Mouse (Mus musculus): ENCODE data around the gene Rbfox2. TPM values are rescaled to one million over a fixed set of nuclear protein-coding genes. Genes with fewer than 3 reads are reported as not detected.

The Rbfox2 gene
- total and polyA plus RNA-seq, 2 experiments = 17.4 to 21.5 TPM

GRCm38 (mm10) chr15:77214410-77215107 is 92.2 kb downstream of the Rbfox2 start:
- TF ChIP-seq POLR2A (IDR thresholded peaks at IDR 0.05; ENCODE audit: extremely low read depth, insufficient read depth, low read length) (no peak), CTCF (IDR thresholded peaks at IDR 0.05; ENCODE audit: low read depth, low read length) (no peak)
- Histone ChIP-seq H3K9ac (ENCODE audit: low read depth, low read length) (no peak overlapping the region), H3K27me3 (ENCODE audit: control insufficient read depth, insufficient read depth, low read length) (no peaks in the 10 kb centered on the region), H3K27ac (replicated peaks; ENCODE audit: insufficient read depth, low read depth, low read length) (no peak overlapping the region), H3K36me3 (ENCODE audit: control insufficient read depth, insufficient read depth, low read length) (no peaks in the 10 kb centered on the region), H3K79me2 (ENCODE audit: control insufficient read depth, insufficient read depth, low read length) (peaks cover 40% of the 10 kb centered on the region), H3K4me3 (ENCODE audit: insufficient read depth, low read depth, low read length) (no peak overlapping the region), H3K4me1 (ENCODE audit: control insufficient read depth, insufficient read depth, low read length) (peaks cover 10% of the 10 kb centered on the region)
- 89% methylated on average over 8 of the region's 8 CpGs for WGBS
- no peak for DNase-seq (ENCODE audit: extremely low read depth, low read depth, low spot score)

- Histone ChIP-seq H3K4me3 (ENCODE audit: insufficient read depth, low read depth, low read length) (no peak overlapping the region), H3K4me1 (ENCODE audit: control insufficient read depth, insufficient read depth, low read length) (peaks cover 10% of the 10 kb centered on the region), H3K27ac (replicated peaks; ENCODE audit: insufficient read depth, low read depth, low read length) (no peak overlapping the region), H3K79me2 (ENCODE audit: control insufficient read depth, insufficient read depth, low read length) (peaks cover 42% of the 10 kb centered on the region), H3K9ac (ENCODE audit: low read depth, low read length) (no peak overlapping the region), H3K27me3 (ENCODE audit: control insufficient read depth, insufficient read depth, low read length) (no peaks in the 10 kb centered on the region), H3K36me3 (ENCODE audit: control insufficient read depth, insufficient read depth, low read length) (no peaks in the 10 kb centered on the region)
- TF ChIP-seq CTCF (IDR thresholded peaks at IDR 0.05; ENCODE audit: low read depth, low read length) (no peak), POLR2A (IDR thresholded peaks at IDR 0.05; ENCODE audit: extremely low read depth, insufficient read depth, low read length) (no peak)
- 84% methylated on average over 5 of the region's 5 CpGs for WGBS
- DNase-seq (ENCODE audit: extremely low read depth, low read depth, low spot score) = no peak
Observed at GRCm38 (mm10) chr15:77213829-77214228, 93.0 kb downstream of the Rbfox2 start.

GRCm38 (mm10) chr15:77212818-77213217 is 94.0 kb downstream of the Rbfox2 start:
- Histone ChIP-seq H3K9ac (ENCODE audit: low read depth, low read length) (no peak overlapping the region), H3K27me3 (ENCODE audit: control insufficient read depth, insufficient read depth, low read length) (no peaks in the 10 kb centered on the region)
- 80% methylated on average over 7 of the region's 7 CpGs for WGBS

GRCm38 (mm10) chr15:77212217-77212757 is 94.5 kb downstream of the Rbfox2 start:
- no peak overlapping the region for H3K27ac ChIP-seq (replicated peaks; ENCODE audit: insufficient read depth, low read depth, low read length)
- TF ChIP-seq CTCF (IDR thresholded peaks at IDR 0.05; ENCODE audit: low read depth, low read length) = no peak
- no peak for TF ChIP-seq POLR2A (IDR thresholded peaks at IDR 0.05; ENCODE audit: extremely low read depth, insufficient read depth, low read length)
- WGBS = 68% methylated on average over 4 of the region's 4 CpGs
- H3K4me1 ChIP-seq (ENCODE audit: control insufficient read depth, insufficient read depth, low read length) = peaks cover 10% of the 10 kb centered on the region
- H3K36me3 ChIP-seq (ENCODE audit: control insufficient read depth, insufficient read depth, low read length) = no peaks in the 10 kb centered on the region
- H3K27me3 ChIP-seq (ENCODE audit: control insufficient read depth, insufficient read depth, low read length) = no peaks in the 10 kb centered on the region
- H3K4me3 ChIP-seq (ENCODE audit: insufficient read depth, low read depth, low read length) = no peak overlapping the region
- H3K9ac ChIP-seq (ENCODE audit: low read depth, low read length) = no peak overlapping the region
- DNase-seq (ENCODE audit: extremely low read depth, low read depth, low spot score) = no peak
- peaks cover 43% of the 10 kb centered on the region for H3K79me2 ChIP-seq (ENCODE audit: control insufficient read depth, insufficient read depth, low read length)

More at GRCm38 (mm10) chr15:77212818-77213217, 94.0 kb downstream of the Rbfox2 start:
- TF ChIP-seq POLR2A (IDR thresholded peaks at IDR 0.05; ENCODE audit: extremely low read depth, insufficient read depth, low read length) (no peak), CTCF (IDR thresholded peaks at IDR 0.05; ENCODE audit: low read depth, low read length) (no peak)
- Histone ChIP-seq H3K36me3 (ENCODE audit: control insufficient read depth, insufficient read depth, low read length) (no peaks in the 10 kb centered on the region), H3K27ac (replicated peaks; ENCODE audit: insufficient read depth, low read depth, low read length) (no peak overlapping the region), H3K79me2 (ENCODE audit: control insufficient read depth, insufficient read depth, low read length) (peaks cover 47% of the 10 kb centered on the region), H3K4me1 (ENCODE audit: control insufficient read depth, insufficient read depth, low read length) (peaks cover 10% of the 10 kb centered on the region), H3K4me3 (ENCODE audit: insufficient read depth, low read depth, low read length) (no peak overlapping the region)
- DNase-seq (ENCODE audit: extremely low read depth, low read depth, low spot score) = no peak

GRCm38 (mm10) chr15:77206996-77207395 is 99.8 kb downstream of the Rbfox2 start:
- no peak for DNase-seq (ENCODE audit: extremely low read depth, low read depth, low spot score)
- 91% methylated on average over 5 of the region's 5 CpGs for WGBS
- Histone ChIP-seq H3K4me3 (ENCODE audit: insufficient read depth, low read depth, low read length) (no peak overlapping the region), H3K79me2 (ENCODE audit: control insufficient read depth, insufficient read depth, low read length) (peaks cover 28% of the 10 kb centered on the region), H3K27ac (replicated peaks; ENCODE audit: insufficient read depth, low read depth, low read length) (no peak overlapping the region), H3K9ac (ENCODE audit: low read depth, low read length) (no peak overlapping the region), H3K36me3 (ENCODE audit: control insufficient read depth, insufficient read depth, low read length) (no peaks in the 10 kb centered on the region), H3K4me1 (ENCODE audit: control insufficient read depth, insufficient read depth, low read length) (peaks cover 37% of the 10 kb centered on the region), H3K27me3 (ENCODE audit: control insufficient read depth, insufficient read depth, low read length) (no peaks in the 10 kb centered on the region)
- TF ChIP-seq CTCF (IDR thresholded peaks at IDR 0.05; ENCODE audit: low read depth, low read length) (no peak), POLR2A (IDR thresholded peaks at IDR 0.05; ENCODE audit: extremely low read depth, insufficient read depth, low read length) (no peak)

DNA sequence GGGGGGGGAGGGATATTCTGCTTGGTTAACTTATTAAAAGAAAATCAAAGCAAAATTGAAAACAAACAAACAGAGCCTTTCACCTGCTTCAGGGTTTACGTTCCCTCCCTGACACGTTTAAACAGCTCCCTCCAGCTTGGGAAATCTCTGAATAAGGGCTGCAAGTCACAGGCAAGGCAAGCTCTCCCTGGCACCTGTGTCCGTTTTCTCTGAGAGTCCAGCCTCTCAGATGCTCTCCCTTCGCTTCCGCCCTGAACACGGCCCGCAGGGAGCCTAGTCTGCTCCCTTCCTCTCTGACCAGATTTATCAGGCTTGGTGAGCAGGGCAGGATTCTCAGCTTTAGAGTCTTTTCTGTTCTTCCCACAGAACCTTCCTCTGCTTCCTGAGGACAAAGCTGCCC is 101.9 kb downstream of the Rbfox2 start:
- 29% methylated on average over 7 of the region's 7 CpGs for WGBS
- H3K27ac ChIP-seq (replicated peaks; ENCODE audit: insufficient read depth, low read depth, low read length) = peak overlapping the region; percentile 68
- peaks cover 23% of the 10 kb centered on the region for H3K79me2 ChIP-seq (ENCODE audit: control insufficient read depth, insufficient read depth, low read length)
- peaks cover 37% of the 10 kb centered on the region for H3K4me1 ChIP-seq (ENCODE audit: control insufficient read depth, insufficient read depth, low read length)
- no peak overlapping the region for H3K4me3 ChIP-seq (ENCODE audit: insufficient read depth, low read depth, low read length)
- H3K9ac ChIP-seq (ENCODE audit: low read depth, low read length) = no peak overlapping the region
- no peaks in the 10 kb centered on the region for H3K36me3 ChIP-seq (ENCODE audit: control insufficient read depth, insufficient read depth, low read length)
- DNase-seq (ENCODE audit: extremely low read depth, low read depth, low spot score) = peak; percentile 83
- TF ChIP-seq POLR2A (IDR thresholded peaks at IDR 0.05; ENCODE audit: extremely low read depth, insufficient read depth, low read length) = no peak
- no peak for TF ChIP-seq CTCF (IDR thresholded peaks at IDR 0.05; ENCODE audit: low read depth, low read length)
- H3K27me3 ChIP-seq (ENCODE audit: control insufficient read depth, insufficient read depth, low read length) = no peaks in the 10 kb centered on the region

Measured in liver, adult 2 months (tissue).